Mouse (Mus musculus) kidney, adult 8-10 months (tissue): ENCODE results near the gene Inpp5a.

Source experiments
- DNase-seq, 2 experiments: peaks; one replicate each; pipeline ENCODE4 v3.0.0; 2022

Inpp5a gene

GRCm38 (mm10) chr7:139371389-139371788 is 17.5 kb upstream of the Inpp5a start:
- no peak for DNase-seq

GRCm38 (mm10) chr7:139377381-139377780 is 11.5 kb upstream of the Inpp5a start:
- DNase-seq = no peak

GRCm38 (mm10) chr7:139378355-139378754 is 10.6 kb upstream of the Inpp5a start:
- DNase-seq = no peak

- no peak for DNase-seq
These were observed 9.2 kb upstream of the Inpp5a start for GRCm38 (mm10) chr7:139379745-139380144.

- no peak for DNase-seq
These were observed 8.7 kb upstream of the Inpp5a start for GRCm38 (mm10) chr7:139380225-139380624.

GRCm38 (mm10) chr7:139381877-139382276 is 7.0 kb upstream of the Inpp5a start:
- no peak for DNase-seq

GRCm38 (mm10) chr7:139382796-139383195 is 6.1 kb upstream of the Inpp5a start:
- no peak for DNase-seq

- DNase-seq = no peak
These were observed 4.4 kb upstream of the Inpp5a start for GRCm38 (mm10) chr7:139384500-139384899.

GRCm38 (mm10) chr7:139384916-139385530 is 3.9 kb upstream of the Inpp5a start:
- DNase-seq = no peak

- DNase-seq = no peak
These were observed 1.8 kb upstream of the Inpp5a start for GRCm38 (mm10) chr7:139386933-139387690.

- no peak for DNase-seq
These were observed 814 bp upstream of the Inpp5a start for GRCm38 (mm10) chr7:139387921-139388669.

GRCm38 (mm10) chr7:139389213-139389761 is 378 bp downstream of the Inpp5a start:
- DNase-seq = no peak

- DNase-seq = no peak
These were observed 1.5 kb downstream of the Inpp5a start for GRCm38 (mm10) chr7:139390380-139390779.

GRCm38 (mm10) chr7:139390926-139391325 is 2.0 kb downstream of the Inpp5a start:
- DNase-seq = no peak

GRCm38 (mm10) chr7:139391691-139392090 is 2.8 kb downstream of the Inpp5a start:
- DNase-seq = no peak

- no peak for DNase-seq
These were observed 3.2 kb downstream of the Inpp5a start for GRCm38 (mm10) chr7:139392106-139392505.

GRCm38 (mm10) chr7:139392691-139393235 is 3.9 kb downstream of the Inpp5a start:
- DNase-seq = no peak

GRCm38 (mm10) chr7:139397521-139397920 is 8.6 kb downstream of the Inpp5a start:
- DNase-seq = peak in 1 of 2 experiments; percentile 49

- no peak for DNase-seq
These were observed 9.2 kb downstream of the Inpp5a start for GRCm38 (mm10) chr7:139398111-139398510.

- peak in 1 of 2 experiments; percentile 59 for DNase-seq
These were observed 9.7 kb downstream of the Inpp5a start for GRCm38 (mm10) chr7:139398530-139399021.

GRCm38 (mm10) chr7:139399572-139399971 is 10.7 kb downstream of the Inpp5a start:
- DNase-seq = no peak

GRCm38 (mm10) chr7:139399977-139400685 is 11.2 kb downstream of the Inpp5a start:
- DNase-seq = no peak
